Mouse (Mus musculus): Measurements from ENCODE around the gene Trp53i11.

DNA sequence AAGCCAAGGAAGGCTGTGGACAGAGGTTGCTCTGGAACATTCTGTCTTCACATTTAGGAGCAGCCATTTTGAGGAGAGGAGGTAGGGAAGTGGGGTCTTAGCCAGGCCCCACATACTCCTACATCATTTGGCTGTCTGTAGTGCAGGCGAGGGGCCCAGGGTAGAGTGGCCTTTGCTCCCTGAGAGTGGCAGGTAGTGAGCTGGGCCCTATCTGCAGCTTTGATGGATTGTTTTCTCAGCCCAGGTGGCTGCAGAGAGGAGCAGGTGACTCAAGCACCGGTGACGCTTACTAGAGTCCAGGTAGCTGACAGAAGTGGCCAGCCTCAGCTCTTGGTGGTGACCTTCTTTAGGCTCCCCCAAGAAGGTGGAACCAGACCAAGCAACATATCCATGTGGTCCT is 43.2 kb upstream of the Trp53i11 start:
- no peak for TF ChIP-seq POLR2A (IDR thresholded peaks at IDR 0.05; ENCODE audit: borderline replicate concordance, extremely low read depth, insufficient read depth, insufficient read length, poor library complexity, severe bottlenecking)
- TF ChIP-seq CTCF (IDR thresholded peaks at IDR 0.05; ENCODE audit: borderline replicate concordance, extremely low read depth, insufficient read depth, insufficient read length) = no peak
